Mouse (Mus musculus) thymus, postnatal 4 days (tissue): ENCODE measurements around the gene Ubfd1.

Experiments
- DNase-seq: peaks from one replicate; pipeline ENCODE4 v3.0.0; 2021

Gene Ubfd1

DNA sequence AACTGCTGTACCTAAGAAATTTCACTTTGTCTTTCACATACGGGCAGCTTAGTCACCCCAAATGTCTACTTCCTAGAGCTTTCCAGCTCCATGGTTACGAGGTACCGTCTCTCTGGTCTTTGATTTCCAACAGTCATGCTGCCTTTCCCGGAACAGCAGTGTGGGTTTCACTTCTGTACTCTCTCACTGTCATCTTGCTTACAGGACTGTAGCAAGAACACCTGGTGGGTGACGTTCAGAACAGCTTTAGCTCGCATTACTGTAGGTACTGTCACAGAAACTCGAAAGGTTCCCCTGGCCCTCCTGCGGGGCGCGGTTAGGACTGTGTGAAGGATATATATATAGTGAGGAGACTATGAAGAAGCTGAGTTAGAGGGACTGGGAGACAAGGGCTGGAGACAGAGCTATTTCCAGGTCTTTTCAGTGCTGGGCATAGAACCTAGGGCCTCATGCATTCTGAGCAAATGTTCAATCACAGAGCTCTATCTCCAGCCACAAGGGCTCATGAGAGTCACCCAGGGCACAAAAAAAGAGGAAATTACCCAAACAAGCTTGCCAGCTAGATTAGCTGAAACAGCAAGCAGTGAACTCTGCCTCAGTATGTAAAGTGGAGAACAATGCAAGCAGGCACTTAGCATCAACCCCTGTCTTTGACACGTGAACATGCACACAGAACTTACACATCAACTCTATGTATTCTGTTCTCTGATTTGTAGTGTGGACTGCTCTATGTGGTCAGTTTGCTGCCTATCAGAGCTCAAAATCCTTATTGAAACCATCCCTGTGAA lies 20.4 kb downstream of the Ubfd1 start:
- DNase-seq, result no peak

GRCm38 (mm10) chr7:122094564-122095330 lies 27.8 kb downstream of the Ubfd1 start:
- no peak for DNase-seq

DNA sequence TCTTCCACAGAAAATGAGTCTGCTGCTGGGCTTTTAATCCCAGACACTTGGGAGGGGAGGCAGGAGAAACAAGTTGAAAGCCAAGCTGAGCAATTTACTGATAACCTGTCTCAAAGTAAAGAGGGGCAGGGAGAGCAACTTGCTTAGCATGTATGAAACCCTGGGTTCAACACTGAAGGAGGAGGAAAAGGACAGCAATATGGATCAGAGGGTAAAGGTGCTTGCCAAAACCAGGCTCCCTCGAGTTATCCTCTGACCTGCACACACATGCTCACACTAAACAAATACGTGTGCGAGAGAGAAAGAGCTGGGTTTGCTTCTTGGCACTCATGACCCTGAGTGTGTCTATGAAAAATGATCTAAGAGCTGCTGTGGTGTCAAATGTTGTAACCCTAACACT lies 31.0 kb downstream of the Ubfd1 start:
- no peak for DNase-seq

- DNase-seq, result peak; percentile 56
Measured at GRCm38 (mm10) chr7:122099222-122099621, 32.2 kb downstream of the Ubfd1 start.

DNA sequence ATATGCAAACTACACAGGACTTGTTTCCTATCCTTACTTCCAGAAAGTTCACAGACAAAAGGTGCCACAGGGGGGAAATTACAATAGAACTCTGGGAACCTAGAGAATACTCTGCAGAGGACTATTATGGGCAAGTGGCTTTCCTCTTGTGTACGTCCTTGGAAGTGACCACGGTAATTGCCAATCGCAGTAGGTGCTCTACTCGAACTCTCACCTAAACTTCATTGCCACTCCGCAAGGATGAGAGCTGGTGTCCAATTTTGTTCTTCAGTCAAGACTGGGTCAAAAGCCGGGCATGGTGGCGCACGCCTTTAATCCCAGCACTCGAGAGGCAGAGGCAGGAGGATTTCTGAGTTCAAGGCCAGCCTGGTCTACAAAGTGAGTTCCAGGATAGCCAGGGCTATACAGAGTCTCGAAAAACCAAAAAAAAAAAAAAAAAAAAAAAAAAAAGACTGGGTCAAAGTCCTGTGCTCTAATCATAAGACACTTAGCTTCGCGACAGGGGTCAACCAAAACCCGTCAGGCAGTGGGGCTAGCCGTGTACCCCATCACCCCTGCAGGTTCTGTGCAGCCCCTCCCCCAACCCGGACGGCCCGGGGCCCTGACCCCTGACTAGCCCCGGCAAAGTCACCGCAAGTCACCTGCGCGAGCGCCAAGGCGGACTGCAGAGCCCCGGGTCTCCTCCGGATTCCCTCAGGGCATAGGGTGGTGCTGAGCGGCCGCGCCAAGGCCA lies 34.2 kb downstream of the Ubfd1 start:
- peak; percentile 13 for DNase-seq

DNA sequence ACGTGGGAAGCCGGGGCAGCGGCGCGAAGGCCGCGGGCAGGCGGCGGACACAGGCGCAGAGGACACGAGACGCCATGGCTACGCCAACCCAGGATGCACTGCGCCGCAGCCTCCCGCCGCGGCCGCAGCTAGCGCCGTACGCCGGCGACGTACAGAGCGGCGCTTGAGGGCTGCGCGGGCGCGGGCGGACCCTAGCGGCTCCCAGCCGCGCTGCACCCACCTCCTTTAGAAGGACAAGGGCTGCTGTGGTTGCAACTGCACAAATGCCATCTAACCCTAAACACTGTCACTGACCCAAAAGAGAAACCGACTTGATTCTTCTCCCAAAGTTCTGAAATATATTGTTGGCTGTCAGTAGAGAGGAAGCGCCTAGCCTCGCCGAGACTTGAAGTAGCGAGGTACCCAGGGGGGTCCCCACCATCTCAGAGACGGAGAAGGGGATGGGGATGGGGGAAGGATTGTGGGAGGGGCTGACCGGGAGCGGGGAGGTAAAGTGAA lies 34.8 kb downstream of the Ubfd1 start, which contains the start of gene Ndufab1:
TSS of gene Ndufab1 (minus strand) at position 140 of the 498 bp plus-strand sequence.
- DNase-seq, result peak; percentile 91

GRCm38 (mm10) chr7:122108206-122108605 lies 41.2 kb downstream of the Ubfd1 start:
- no peak for DNase-seq

DNA sequence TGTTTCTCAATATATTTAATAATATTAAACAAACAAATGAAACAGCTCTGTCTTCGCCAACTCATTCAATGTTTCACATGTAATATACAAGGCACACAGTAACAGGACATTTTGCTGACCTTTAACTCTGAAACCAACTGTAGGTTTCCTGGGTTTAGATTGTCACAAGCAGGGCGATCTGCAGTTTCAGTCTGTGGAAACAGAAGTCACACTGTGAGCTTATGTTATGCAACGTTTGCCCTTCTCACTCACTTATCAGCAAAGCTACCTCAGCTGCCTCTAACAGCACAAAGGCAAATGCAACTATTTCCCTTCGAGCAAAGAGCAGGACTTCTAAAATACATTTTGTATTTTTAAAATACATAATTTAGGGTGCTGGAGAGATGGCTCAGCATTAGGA lies 56.5 kb downstream of the Ubfd1 start:
- DNase-seq, result no peak

GRCm38 (mm10) chr7:122125636-122126035 lies 58.7 kb downstream of the Ubfd1 start:
- no peak for DNase-seq

DNA sequence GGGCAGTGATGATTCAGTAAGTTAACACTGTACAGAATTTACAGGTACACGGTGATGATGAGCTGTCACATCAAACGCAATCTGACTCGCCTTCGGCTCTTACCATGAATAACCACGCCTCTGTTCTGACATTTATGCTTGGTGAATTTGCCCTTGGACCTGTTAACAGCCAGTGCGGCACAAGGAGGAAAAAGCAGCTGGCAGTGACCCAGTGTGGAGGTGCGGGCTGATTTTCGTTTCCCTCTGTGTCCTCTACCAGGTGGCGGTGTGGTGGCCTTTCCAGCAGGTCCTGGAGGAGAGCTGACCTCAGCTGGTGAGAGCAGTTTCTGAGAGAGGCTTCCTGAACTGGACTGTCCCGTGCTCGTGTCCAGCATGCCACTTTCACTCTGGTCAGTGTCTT lies 60.0 kb downstream of the Ubfd1 start:
- DNase-seq, result no peak
